Mouse (Mus musculus) olfactory bulb, adult 2 months (tissue): ENCODE measurements around the gene Fgfr2. TPM values are rescaled to one million over a fixed set of nuclear protein-coding genes. Genes with fewer than 3 reads are reported as not detected.
"Not testable (repeated sequence)": the region's sequence is repeated elsewhere in the genome, so short reads cannot be mapped to it uniquely, and the experiment has no call there.

Experiments used
- H3K27ac ChIP-seq: fragments of 200-500 bp; 2 replicates; pipeline ENCODE4 v1.5.1; 2012; ENCODE audit warnings: low read depth, low read length; ENCODE audit not compliant: insufficient read depth
- H3K4me1 ChIP-seq: fragments of 200-500 bp; 2 replicates; pipeline ENCODE4 v1.6.1; 2012; ENCODE audit warnings: low read length; ENCODE audit not compliant: control insufficient read depth, insufficient read depth
- H3K4me3 ChIP-seq: fragments of 200-500 bp; 2 replicates; pipeline ENCODE4 v1.5.1; 2012; ENCODE audit warnings: mild to moderate bottlenecking, low read depth, low read length, moderate library complexity; ENCODE audit not compliant: insufficient read depth
- CTCF ChIP-seq: fragments of 200-500 bp; IDR thresholded peaks from 2 replicates; pipeline ENCODE4 v1.5.1; 2012; ENCODE audit warnings: low read depth, mild to moderate bottlenecking, low read length, moderate library complexity; ENCODE audit not compliant: insufficient read depth
- POLR2A ChIP-seq: fragments of 200-500 bp; IDR thresholded peaks from 2 replicates; pipeline ENCODE4 v1.6.1; 2012; ENCODE audit warnings: mild to moderate bottlenecking, low read depth, low read length, moderate library complexity; ENCODE audit not compliant: insufficient read depth
- WGBS: fragments of 180-500 bp; shearing (Covaris S2); methylation state at CpG from one replicate; pipeline ENCODE4 v1.1.7; 2018; 5-methylcytosine and 5-hydroxymethylcytosine counted together
- polyA plus RNA-seq: library from polyadenylated mRNA; stranded (reverse); fragments of >200 nt; gene quantifications from 2 replicates; pipeline ENCODE4 v1.2.4, GENCODE M21; 2012; ENCODE audit warnings: low replicate concordance; ENCODE audit not compliant: missing spikeins, insufficient read depth, insufficient read length

Gene Fgfr2
- polyA plus RNA-seq, 1 experiment, result not detected

DNA sequence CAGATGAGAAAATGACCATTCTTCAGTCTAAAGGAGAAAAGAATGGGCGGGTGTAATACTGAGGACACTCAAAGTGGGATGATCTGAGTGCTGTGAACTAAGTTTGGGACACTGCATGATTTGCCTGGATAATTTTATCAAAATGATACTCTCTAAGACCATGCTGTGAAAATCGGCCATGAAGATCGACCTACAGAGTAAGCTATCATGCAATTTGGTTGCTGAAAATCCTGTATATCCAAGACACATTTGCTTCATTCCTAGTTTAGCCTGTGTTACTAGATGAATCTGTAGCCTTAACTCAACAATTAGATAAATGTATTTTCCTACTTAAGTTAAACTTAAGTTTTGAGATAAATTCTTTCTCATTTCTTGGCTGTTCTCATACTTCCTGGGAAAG is 1655.8 kb downstream of the Fgfr2 start:
- H3K4me1 ChIP-seq, result no peaks in the 10 kb centered on the region
- TF ChIP-seq POLR2A (no peak), CTCF (no peak)
- no peak overlapping the region for H3K27ac ChIP-seq
- no peak overlapping the region for H3K4me3 ChIP-seq
- WGBS, result 88% methylated on average over 3 of the region's 3 CpGs

- H3K27ac ChIP-seq, result no peak overlapping the region
- 46% methylated on average over 3 of the region's 3 CpGs for WGBS
- no peaks in the 10 kb centered on the region for H3K4me1 ChIP-seq
These were observed 1657.4 kb downstream of the Fgfr2 start for GRCm38 (mm10) chr7:131465735-131466134.

GRCm38 (mm10) chr7:131465117-131465601 is 1658.0 kb downstream of the Fgfr2 start:
- WGBS, result 13% methylated on average over 3 of the region's 3 CpGs
- Histone ChIP-seq H3K4me1 (no peaks in the 10 kb centered on the region), H3K27ac (no peak overlapping the region), H3K4me3 (no peak overlapping the region)
- TF ChIP-seq POLR2A (no peak), CTCF (no peak)

More at GRCm38 (mm10) chr7:131465735-131466134, 1657.4 kb downstream of the Fgfr2 start:
- TF ChIP-seq POLR2A, result no peak
- no peak for TF ChIP-seq CTCF
- no peak overlapping the region for H3K4me3 ChIP-seq

DNA sequence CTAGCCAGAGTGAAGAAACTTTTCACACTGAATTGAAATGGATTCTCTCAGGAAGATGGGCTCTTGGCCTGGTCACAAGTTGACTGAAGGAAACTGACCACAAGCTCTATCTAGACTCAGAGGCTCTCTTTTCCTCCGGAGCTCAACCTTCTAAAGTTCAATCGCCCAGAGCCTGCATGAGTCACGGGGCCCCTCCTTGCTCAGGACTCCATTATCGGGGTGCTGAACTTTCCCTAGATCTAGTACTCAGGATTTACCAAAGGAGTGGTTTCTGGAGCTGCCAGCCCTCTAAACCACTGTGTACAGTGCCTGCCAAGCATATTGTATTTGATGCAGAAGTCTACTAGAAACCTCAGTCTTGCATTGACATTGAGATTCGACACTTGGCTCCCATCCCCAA is 1666.4 kb downstream of the Fgfr2 start:
- 89% methylated on average over 5 of the region's 5 CpGs for WGBS
- Histone ChIP-seq H3K4me1 (no peaks in the 10 kb centered on the region), H3K4me3 (no peak overlapping the region), H3K27ac (no peak overlapping the region)
- TF ChIP-seq POLR2A, result no peak
- no peak for TF ChIP-seq CTCF

DNA sequence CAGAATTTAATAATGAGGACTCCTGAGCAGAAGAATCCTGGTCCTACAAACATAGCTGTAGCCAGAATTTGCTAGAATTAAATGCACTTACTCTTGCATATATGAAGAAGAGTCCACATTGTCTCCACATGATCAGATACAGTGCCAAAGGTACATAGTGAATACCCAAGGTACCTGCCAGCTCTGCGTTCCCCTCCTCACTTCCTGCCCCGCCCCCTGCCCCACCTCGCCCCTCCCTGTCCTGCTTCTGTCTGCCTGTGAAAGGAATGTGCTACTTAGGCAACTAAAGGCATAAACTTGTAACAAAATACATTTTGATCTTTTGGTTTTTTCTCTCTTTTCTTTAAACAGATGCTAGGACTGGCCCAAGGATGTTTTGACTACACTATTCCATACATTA is 1686.1 kb downstream of the Fgfr2 start:
- TF ChIP-seq CTCF (no peak), POLR2A (no peak)
- H3K27ac ChIP-seq, result no peak overlapping the region
- WGBS, result 85% methylated on average over 3 of the region's 3 CpGs

DNA sequence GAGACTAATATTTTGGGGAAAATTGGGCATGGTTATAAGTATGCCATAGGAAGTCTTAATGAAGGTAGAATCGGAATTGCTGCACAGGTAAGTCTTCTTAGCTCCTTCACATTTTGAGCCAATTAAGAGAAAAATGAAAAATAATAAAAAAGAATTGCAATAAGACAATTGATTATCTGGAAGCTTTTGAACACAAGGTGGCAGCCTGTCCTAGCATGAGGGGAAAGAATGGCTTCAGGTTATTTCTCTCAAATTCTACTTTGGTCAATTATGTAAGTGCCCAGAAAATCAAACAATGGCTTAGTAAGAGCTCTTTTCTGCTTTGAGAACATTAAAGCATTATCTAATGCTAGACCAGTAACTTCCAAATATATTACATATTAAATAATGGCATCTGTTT is 1688.9 kb downstream of the Fgfr2 start:
- whole genome bisulfite sequencing, result 88% methylated on average over 1 of the region's 1 CpGs
- H3K4me3 ChIP-seq, result no peak overlapping the region
- H3K27ac ChIP-seq, result no peak overlapping the region
- TF ChIP-seq POLR2A, result no peak
- TF ChIP-seq CTCF, result no peak
- H3K4me1 ChIP-seq, result no peaks in the 10 kb centered on the region

More for the DNA sequence above, 1686.1 kb downstream of the Fgfr2 start:
- Histone ChIP-seq H3K4me1 (no peaks in the 10 kb centered on the region), H3K4me3 (no peak overlapping the region)

DNA sequence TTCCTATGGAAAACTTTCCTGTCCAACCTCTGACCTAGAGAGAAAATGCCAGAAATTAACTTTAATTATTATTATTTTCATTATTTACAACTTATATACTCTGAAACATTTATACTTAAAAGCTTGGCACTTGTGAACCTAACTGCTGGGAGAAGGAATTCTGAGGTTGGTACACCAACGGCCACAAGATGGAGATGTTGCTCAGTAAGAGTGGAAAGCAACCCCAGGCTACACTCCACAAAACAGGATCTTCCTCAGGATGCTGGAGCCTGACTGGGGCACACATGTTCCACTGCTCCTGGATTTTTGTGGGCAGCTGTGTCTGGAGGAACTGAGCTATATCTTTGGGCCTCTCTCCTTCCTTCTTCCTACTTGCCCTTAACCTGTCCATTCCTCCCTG is 1690.9 kb downstream of the Fgfr2 start:
- TF ChIP-seq POLR2A (no peak), CTCF (no peak)
- Histone ChIP-seq H3K27ac (no peak overlapping the region), H3K4me1 (no peaks in the 10 kb centered on the region), H3K4me3 (no peak overlapping the region)
- 14% methylated on average over 1 of the region's 1 CpGs for WGBS

GRCm38 (mm10) chr7:131427331-131427730 is 1695.8 kb downstream of the Fgfr2 start:
- TF ChIP-seq CTCF (no peak), POLR2A (no peak)
- Histone ChIP-seq H3K4me1 (peaks cover 3% of the 10 kb centered on the region; the same call in 1 of the 2 replicates), H3K27ac (no peak overlapping the region), H3K4me3 (no peak overlapping the region)
- 76% methylated on average over 5 of the region's 5 CpGs for WGBS

DNA sequence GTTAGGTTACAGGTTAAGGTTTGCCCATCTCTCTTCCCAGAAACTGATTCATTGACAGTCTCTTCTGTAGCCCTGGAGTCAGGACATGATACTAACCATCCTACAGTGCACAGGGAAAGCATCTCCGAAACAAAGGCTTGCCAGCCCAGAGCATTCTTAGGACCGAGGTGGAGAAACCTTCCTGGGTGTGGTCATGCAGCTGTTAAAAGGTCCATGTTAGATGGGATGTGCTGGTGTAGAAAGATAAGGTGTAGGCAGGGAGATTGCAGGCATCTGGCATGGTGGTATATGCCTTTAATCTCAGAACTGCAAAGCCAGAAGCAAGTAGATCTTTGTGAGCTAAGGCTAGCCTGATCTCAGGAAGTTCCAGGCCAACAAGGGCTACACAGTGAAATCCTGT is 1698.2 kb downstream of the Fgfr2 start:
- TF ChIP-seq CTCF, result no peak
- no peak for TF ChIP-seq POLR2A
- no peak overlapping the region for H3K4me3 ChIP-seq
- WGBS, result 93% methylated on average over 2 of the region's 2 CpGs
- peaks cover 3% of the 10 kb centered on the region; the same call in 1 of the 2 replicates for H3K4me1 ChIP-seq
- no peak overlapping the region for H3K27ac ChIP-seq

GRCm38 (mm10) chr7:131417605-131418004 is 1705.5 kb downstream of the Fgfr2 start:
- Histone ChIP-seq H3K4me3 (no peak overlapping the region), H3K27ac (no peak overlapping the region), H3K4me1 (no peaks in the 10 kb centered on the region; the same call in 1 of the 2 replicates)
- TF ChIP-seq CTCF (no peak), POLR2A (no peak)

- not testable (repeated sequence) for H3K4me1 ChIP-seq, H3K27ac ChIP-seq, H3K4me3 ChIP-seq
These were observed 1706.4 kb downstream of the Fgfr2 start for GRCm38 (mm10) chr7:131416742-131417141.
